Mouse (Mus musculus) midbrain, embryonic 11.5 days (tissue): ENCODE measurements around the gene Prap1. TPM values are rescaled to one million over a fixed set of nuclear protein-coding genes. Genes with fewer than 3 reads are reported as not detected.

Experiments
- ATAC-seq: fragments of 200-750 bp; cut with Nextera tagmentation; 2 replicates; pipeline ENCODE4 v1.8.0; 2017; ENCODE audit warnings: moderate TSS enrichment, moderate library complexity; ENCODE audit not compliant: low FRiP score
- DNase-seq: peaks from one replicate; pipeline ENCODE4 v3.0.0; 2015; ENCODE audit warnings: low spot score; ENCODE audit errors: missing footprints
- H3K27ac ChIP-seq: fragments of 300-500 bp; sonication (generic); 2 replicates; pipeline ENCODE4 v1.5.1; 2014; ENCODE audit warnings: low read depth, low read length
- H3K27me3 ChIP-seq: fragments of 300-500 bp; sonication (generic); 2 replicates; pipeline ENCODE4 v1.6.1; 2014; ENCODE audit warnings: mild to moderate bottlenecking, low read length, moderate library complexity, mixed read lengths; ENCODE audit not compliant: control insufficient read depth, insufficient read depth
- H3K36me3 ChIP-seq: fragments of 300-500 bp; sonication (generic); 2 replicates; pipeline ENCODE4 v1.6.1; 2014; ENCODE audit warnings: mild to moderate bottlenecking, low read length, moderate library complexity, mixed read lengths; ENCODE audit not compliant: control insufficient read depth, insufficient read depth
- H3K4me1 ChIP-seq: fragments of 300-500 bp; sonication (generic); 2 replicates; pipeline ENCODE4 v1.6.1; 2014; ENCODE audit warnings: low read length; ENCODE audit not compliant: control insufficient read depth, insufficient read depth
- H3K4me2 ChIP-seq: fragments of 300-500 bp; sonication (generic); 2 replicates; pipeline ENCODE4 v1.6.1; 2014; ENCODE audit warnings: mild to moderate bottlenecking, moderate library complexity
- H3K4me3 ChIP-seq: fragments of 300-500 bp; sonication (generic); 2 replicates; pipeline ENCODE4 v1.5.1; 2014; ENCODE audit warnings: low read depth, low read length
- H3K9ac ChIP-seq: fragments of 300-500 bp; sonication (generic); 2 replicates; pipeline ENCODE4 v1.6.1; 2014; ENCODE audit warnings: low read length
- H3K9me3 ChIP-seq: fragments of 300-500 bp; sonication (generic); 2 replicates; pipeline ENCODE4 v1.6.1; 2016; ENCODE audit warnings: low read length; ENCODE audit not compliant: control insufficient read depth
- WGBS: fragments of 180-500 bp; shearing (Covaris S2); extraction: QIAGEN DNeasy Blood & Tissue Kit; methylation state at CpG from one replicate; pipeline ENCODE4 v1.1.7; 2014; 5-methylcytosine and 5-hydroxymethylcytosine counted together
- polyA plus RNA-seq: library from polyadenylated mRNA; unstranded; fragments of >200 nt; fragmentation: Nextera tagmentation; extraction: Ambion mirVana; gene quantifications from 2 replicates; pipeline ENCODE4 v1.2.1, GENCODE M21; 2014

The Prap1 gene
- polyA plus RNA-seq, 1 experiment from 2014 or later = not detected

DNA sequence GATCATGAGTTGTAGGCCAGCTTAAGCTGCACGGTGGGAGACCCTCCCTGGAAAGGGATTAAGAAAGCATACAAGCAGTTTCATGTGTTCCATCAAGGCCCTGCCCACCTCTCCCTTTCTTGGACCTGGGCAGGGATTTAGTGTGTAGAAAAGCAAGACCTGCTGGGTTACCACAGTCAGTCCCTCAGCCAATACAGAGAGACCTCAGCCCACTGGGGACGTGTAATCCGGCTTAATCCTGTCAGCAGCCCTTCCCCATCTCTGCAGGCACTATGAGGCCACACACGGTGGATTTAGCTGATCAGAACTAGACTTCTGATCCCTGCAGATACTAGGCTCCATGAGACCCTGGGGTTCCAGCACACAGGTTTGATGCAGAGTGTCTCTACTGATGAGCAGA lies 33.6 kb upstream of the Prap1 start:
- ATAC-seq (peak; percentile 35; the same call in 1 of the 2 replicates), DNase-seq (no peak)
- Histone ChIP-seq H3K27ac (no peak overlapping the region), H3K9ac (no peak overlapping the region), H3K27me3 (peaks cover 73% of the 10 kb centered on the region), H3K4me2 (no peak overlapping the region), H3K4me3 (no peak overlapping the region), H3K4me1 (peaks cover 50% of the 10 kb centered on the region), H3K9me3 (no peaks in the 10 kb centered on the region), H3K36me3 (no peaks in the 10 kb centered on the region)
- 5% methylated on average over 4 of the region's 4 CpGs for WGBS

DNA sequence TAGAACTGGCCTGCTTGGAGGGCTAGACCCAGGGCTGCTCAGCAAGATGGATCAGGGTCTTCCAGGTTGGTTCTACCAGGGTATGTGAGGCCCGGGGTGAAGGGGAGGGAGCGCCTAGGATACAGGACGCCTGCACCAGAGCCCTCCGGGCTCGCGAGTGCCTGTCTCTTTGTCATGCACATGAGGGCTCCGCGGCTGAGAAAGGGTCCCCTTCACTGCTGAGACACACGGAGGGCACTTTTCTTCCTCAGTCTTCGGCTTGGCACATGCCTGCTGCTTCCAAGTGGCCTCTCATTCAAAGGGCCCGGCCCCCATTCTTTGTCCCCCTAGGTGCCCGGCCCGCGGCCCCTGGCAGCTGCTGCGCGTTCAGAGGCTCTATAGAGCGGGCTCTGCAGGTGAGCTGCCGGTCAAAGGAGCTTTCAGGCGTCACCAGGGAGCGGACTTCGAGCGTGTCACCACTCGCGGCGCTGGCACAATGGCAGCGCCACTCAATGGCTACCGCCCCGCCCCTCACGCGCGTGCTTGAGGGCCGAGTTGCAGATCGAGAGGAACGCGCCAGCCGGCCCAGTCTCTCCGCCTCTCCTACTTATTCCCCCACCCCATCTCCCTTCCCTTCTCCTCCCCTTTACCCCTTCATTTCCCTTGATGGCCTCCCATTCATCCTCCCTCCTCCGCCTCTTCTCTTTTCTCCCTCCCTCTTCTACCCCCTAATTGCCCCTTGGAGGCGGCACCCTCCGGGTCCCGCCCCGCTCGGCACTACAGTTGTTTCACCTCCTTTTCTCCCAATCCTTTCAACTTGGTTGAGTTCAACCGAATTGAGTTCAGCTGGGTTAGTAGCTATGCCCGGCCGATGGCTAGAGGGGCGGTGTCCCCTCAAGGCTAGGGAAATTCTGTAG lies 32.0 kb upstream of the Prap1 start:
- Histone ChIP-seq H3K4me2 (peak overlapping the region; percentile 58), H3K9ac (peak overlapping the region; percentile 58), H3K27me3 (peaks cover 73% of the 10 kb centered on the region), H3K27ac (peak overlapping the region; percentile 1; the same call in 1 of the 2 replicates), H3K36me3 (no peaks in the 10 kb centered on the region), H3K4me3 (peak overlapping the region; percentile 27), H3K9me3 (no peaks in the 10 kb centered on the region), H3K4me1 (peaks cover 55% of the 10 kb centered on the region)
- ATAC-seq (peak; percentile 31), DNase-seq (peak; percentile 97)
- WGBS = under 1% methylated on average over 47 of the region's 47 CpGs

DNA sequence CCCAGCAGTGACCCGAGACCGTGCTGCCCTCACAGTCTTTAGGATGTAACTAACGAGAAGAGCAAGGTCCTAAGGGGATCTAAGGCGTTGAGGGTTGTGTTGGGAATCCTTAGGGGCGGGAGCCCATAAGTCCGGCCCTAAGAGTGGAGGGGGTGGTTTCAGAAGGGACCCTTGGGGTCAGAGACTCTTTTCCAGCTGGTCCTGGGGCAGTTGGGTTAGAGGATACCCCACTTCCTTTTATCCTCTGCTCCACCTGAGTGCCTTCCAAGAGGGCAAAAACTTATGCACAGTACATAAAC lies 31.4 kb upstream of the Prap1 start:
- no peak overlapping the region for H3K27ac ChIP-seq
- no peak for ATAC-seq
- no peaks in the 10 kb centered on the region for H3K9me3 ChIP-seq
- DNase-seq = peak; percentile 93
- H3K4me3 ChIP-seq = no peak overlapping the region
- H3K27me3 ChIP-seq = peaks cover 72% of the 10 kb centered on the region
- H3K4me2 ChIP-seq = peak overlapping the region; percentile 58
- H3K36me3 ChIP-seq = no peaks in the 10 kb centered on the region
- peaks cover 55% of the 10 kb centered on the region for H3K4me1 ChIP-seq
- no peak overlapping the region for H3K9ac ChIP-seq
- WGBS = under 1% methylated on average over 6 of the region's 6 CpGs

DNA sequence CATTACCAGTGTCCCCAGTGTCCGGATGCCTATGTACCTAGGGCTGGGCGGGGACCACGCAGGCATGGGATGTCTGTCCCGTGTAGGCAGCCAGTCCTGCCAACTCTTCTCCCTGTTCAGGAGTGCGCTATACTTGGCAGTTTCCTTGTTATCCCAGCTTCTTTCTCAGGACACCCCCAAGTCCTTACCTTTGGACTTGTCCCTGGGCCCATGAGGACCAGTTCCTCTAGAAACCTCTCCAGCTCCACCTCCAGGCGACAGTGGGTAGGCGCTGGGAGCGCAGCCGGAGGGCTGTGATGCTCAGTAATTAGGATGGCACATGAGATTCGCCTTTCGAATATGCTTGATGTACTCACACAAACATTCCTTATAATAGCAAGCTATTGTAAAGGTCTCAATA lies 30.9 kb upstream of the Prap1 start:
- no peak overlapping the region for H3K4me2 ChIP-seq
- peaks cover 71% of the 10 kb centered on the region for H3K27me3 ChIP-seq
- ATAC-seq = no peak
- no peak overlapping the region for H3K9ac ChIP-seq
- no peak overlapping the region for H3K4me3 ChIP-seq
- DNase-seq = no peak
- no peak overlapping the region for H3K27ac ChIP-seq
- peaks cover 51% of the 10 kb centered on the region for H3K4me1 ChIP-seq
- WGBS = 11% methylated on average over 11 of the region's 11 CpGs
- H3K9me3 ChIP-seq = no peaks in the 10 kb centered on the region
- no peaks in the 10 kb centered on the region for H3K36me3 ChIP-seq

DNA sequence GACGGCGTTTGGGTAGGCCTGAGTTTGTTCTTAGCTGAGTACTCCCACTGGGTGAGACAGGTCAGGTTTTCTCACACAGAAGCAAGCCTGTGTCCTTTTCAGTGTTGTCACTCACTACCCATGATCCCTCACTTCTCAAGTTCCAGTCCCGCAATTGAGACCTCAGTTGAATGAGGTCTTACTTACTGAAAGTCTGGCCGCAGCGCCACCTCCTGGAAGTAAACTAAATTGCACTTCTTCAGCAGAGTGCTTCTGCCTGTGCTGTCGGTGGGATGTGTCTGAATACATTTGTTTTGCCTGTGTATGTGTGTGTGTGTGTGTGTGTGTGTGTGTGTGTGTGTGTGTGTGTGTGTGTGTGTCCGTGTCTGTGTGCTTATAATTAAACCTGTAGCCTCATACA lies 30.1 kb upstream of the Prap1 start:
- no peak overlapping the region for H3K27ac ChIP-seq
- peaks cover 73% of the 10 kb centered on the region for H3K27me3 ChIP-seq
- H3K4me2 ChIP-seq = no peak overlapping the region
- DNase-seq = peak; percentile 99
- peaks cover 46% of the 10 kb centered on the region for H3K4me1 ChIP-seq
- no peak overlapping the region for H3K9ac ChIP-seq
- whole genome bisulfite sequencing = 17% methylated on average over 7 of the region's 7 CpGs
- no peaks in the 10 kb centered on the region for H3K9me3 ChIP-seq
- H3K4me3 ChIP-seq = no peak overlapping the region
- no peak for ATAC-seq
- H3K36me3 ChIP-seq = no peaks in the 10 kb centered on the region

DNA sequence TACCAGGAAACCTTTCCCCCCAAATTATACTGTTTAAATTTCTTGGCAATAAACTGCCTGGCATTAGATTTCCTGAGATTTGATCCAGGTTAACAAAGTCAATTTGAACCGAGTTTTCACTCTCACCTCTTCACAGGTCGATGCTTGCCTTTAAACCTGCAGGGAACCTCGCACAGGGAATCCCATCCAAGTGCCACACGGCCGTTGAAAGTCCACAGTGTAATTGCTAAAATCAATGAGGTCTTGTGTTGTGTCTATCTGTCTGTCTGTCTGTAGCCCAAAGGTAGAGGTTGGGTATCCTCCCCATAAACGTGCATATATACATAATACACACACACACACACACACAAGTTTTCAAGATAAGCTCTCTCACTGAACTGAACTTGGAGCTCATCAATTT lies 25.8 kb upstream of the Prap1 start:
- no peak overlapping the region for H3K4me3 ChIP-seq
- no peak overlapping the region for H3K4me2 ChIP-seq
- H3K27ac ChIP-seq = no peak overlapping the region
- H3K27me3 ChIP-seq = peaks cover 74% of the 10 kb centered on the region
- 73% methylated on average over 6 of the region's 6 CpGs for WGBS
- no peaks in the 10 kb centered on the region for H3K9me3 ChIP-seq
- no peak for DNase-seq
- H3K4me1 ChIP-seq = peaks cover 7% of the 10 kb centered on the region
- H3K9ac ChIP-seq = no peak overlapping the region
- no peak for ATAC-seq
- H3K36me3 ChIP-seq = no peaks in the 10 kb centered on the region

DNA sequence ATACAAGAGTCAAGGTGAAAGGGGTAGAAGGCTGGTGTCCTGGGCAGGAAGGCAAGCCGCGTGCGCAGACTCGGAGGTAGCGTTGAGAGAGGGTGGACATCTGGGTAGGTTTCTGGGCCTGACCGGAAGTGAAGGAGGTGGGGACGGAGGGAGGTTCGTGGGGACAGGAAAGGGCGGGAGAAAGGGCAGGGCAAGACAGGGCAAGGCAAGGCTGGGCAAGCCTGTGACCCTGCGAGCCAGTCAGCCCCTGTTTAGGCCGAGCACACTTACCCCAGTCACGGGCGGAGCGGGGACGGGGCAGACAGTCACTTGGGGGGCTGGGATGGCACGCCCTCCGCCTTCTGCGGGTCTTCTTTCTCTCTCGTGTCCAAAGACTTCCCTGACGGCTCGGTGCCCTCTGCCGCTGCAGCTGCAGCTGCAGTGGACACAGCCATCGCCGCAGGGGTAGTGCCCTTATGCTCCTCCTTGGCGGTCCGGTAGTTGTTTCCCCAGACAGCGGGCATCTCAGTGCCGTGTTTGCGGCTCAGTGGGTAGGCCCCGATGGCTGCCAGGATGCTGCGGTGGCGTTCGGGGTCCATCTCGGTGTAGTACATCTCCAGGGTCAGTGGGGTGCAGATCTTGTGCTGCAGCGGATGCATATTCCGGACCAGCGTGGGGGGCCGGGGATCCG lies 23.0 kb upstream of the Prap1 start:
- peak overlapping the region; percentile 52 for H3K9ac ChIP-seq
- peaks cover 53% of the 10 kb centered on the region for H3K27me3 ChIP-seq
- H3K36me3 ChIP-seq = no peaks in the 10 kb centered on the region
- H3K4me3 ChIP-seq = peak overlapping the region; percentile 18
- peaks cover 1% of the 10 kb centered on the region; the same call in 1 of the 2 replicates for H3K4me1 ChIP-seq
- H3K27ac ChIP-seq = no peak overlapping the region
- ATAC-seq = peak; percentile 61
- no peak for DNase-seq
- 31% methylated on average over 38 of the region's 39 CpGs for WGBS
- H3K9me3 ChIP-seq = no peaks in the 10 kb centered on the region
- H3K4me2 ChIP-seq = peak overlapping the region; percentile 39

DNA sequence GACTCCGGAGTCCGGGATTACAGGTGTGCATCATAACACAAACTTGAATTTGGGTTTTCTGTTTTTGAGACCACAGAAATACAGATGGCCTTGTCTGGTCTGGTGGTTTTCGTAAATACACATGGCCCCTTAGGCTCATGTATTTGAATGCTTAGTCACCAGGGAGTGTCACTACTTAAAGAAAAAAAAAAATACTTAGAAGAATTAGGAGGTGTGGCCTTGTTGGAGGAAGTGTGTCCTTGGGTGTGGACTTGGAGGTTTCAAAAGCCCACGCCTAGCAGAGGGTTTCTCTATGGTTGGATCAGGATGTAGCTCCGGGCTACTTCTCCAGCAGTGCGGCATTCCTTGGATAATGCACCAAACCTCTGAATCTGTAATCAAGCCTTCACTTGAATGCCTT lies 15.5 kb upstream of the Prap1 start:
- Histone ChIP-seq H3K4me1 (peaks cover 22% of the 10 kb centered on the region), H3K9me3 (no peaks in the 10 kb centered on the region), H3K36me3 (no peaks in the 10 kb centered on the region), H3K27ac (no peak overlapping the region), H3K4me2 (no peak overlapping the region), H3K27me3 (peaks cover 30% of the 10 kb centered on the region), H3K4me3 (no peak overlapping the region), H3K9ac (no peak overlapping the region)
- ATAC-seq = no peak
- DNase-seq = no peak
- WGBS = 82% methylated on average over 6 of the region's 6 CpGs

DNA sequence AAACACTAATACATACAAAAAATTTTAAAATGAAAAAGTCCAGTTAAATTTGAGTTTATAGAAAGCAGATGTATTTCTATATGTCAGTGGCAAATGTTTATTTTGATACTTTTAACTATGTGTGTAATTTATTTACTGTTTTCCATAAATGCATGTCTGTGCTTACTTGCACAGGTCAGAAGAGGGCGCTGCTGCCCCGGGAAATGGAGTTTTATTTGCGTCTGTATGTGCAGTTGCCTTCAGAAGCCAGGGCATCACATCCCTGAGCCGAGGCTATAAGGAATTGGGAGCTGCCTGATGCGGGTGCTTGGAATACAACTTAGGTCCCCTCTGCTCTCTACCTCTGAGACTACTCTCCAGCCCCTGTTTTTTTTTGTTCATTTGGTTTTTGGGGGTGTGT lies 14.5 kb upstream of the Prap1 start:
- H3K9me3 ChIP-seq = no peaks in the 10 kb centered on the region
- no peak overlapping the region for H3K4me3 ChIP-seq
- H3K9ac ChIP-seq = no peak overlapping the region
- H3K36me3 ChIP-seq = no peaks in the 10 kb centered on the region
- WGBS = 9% methylated on average over 5 of the region's 5 CpGs
- peaks cover 30% of the 10 kb centered on the region for H3K27me3 ChIP-seq
- peak; percentile 97 for DNase-seq
- H3K4me2 ChIP-seq = no peak overlapping the region
- H3K27ac ChIP-seq = no peak overlapping the region
- no peak for ATAC-seq
- H3K4me1 ChIP-seq = peaks cover 22% of the 10 kb centered on the region
